Mouse (Mus musculus) E14TG2a.4 (cell line): ENCODE results near the gene Trpm5.

ENCODE experiments used
- CTCF ChIP-seq: conservative IDR thresholded peaks from 2 replicates; pipeline ENCODE4 v1.5.1; 2014; ENCODE audit warnings: low read length
- NANOG ChIP-seq: IDR thresholded peaks from 2 replicates; pipeline ENCODE4 v1.6.1; 2014; ENCODE audit warnings: borderline replicate concordance, low read length, mixed read lengths

DNA sequence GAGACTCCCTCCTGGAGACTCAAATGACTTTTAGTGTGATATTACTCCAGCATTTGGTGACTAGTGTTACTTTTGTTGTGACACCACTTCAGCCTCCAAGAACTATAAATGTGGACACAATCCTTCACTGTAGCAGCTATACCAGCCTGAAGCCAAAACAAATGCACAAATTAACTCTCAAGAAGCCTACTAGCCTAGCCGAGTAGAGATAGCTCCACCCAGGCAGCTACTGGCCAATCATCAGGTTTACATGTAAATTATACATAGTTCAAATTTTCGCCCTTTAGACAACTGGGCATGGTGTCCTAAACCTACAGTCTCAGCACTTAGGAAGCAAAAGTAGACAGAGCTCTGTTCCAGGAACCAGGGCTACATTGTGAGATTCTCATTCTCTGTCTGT, 43.1 kb downstream of the Trpm5 start:
- TF ChIP-seq CTCF (no peak), NANOG (no peak)
